Mouse (Mus musculus) heart, embryonic 14.5 days (tissue): ENCODE measurements around the gene Slc22a16. TPM values are rescaled to one million over a fixed set of nuclear protein-coding genes. Genes with fewer than 3 reads are reported as not detected.
A peak's percentile ranks its signal among the peaks of the same experiment; 100 is the strongest.
"Not testable (repeated sequence)": the region's sequence is repeated elsewhere in the genome, so short reads cannot be mapped to it uniquely, and the experiment has no call there.

Experiments
- ATAC-seq: fragments of 200-750 bp; cut with Nextera tagmentation; 2 replicates; pipeline ENCODE4 v1.8.0; 2017; ENCODE audit warnings: low read depth, moderate TSS enrichment; ENCODE audit not compliant: insufficient number of reproducible peaks, insufficient read depth, low FRiP score
- H3K27ac ChIP-seq, 2 experiments: fragments of 200-500 bp in 1 of 2; fragments of 300-500 bp in 1 of 2; sonication (generic) in 1 of 2; replicated peaks in 1 of 2; 2 replicates each; pipeline ENCODE4 v1.5.1; 2012 to 2014; ENCODE audit warnings: low read depth in 2 of 2, low read length in 2 of 2, control low read depth in 1 of 2, mild to moderate bottlenecking in 1 of 2, mixed read lengths in 1 of 2; ENCODE audit not compliant: control insufficient read depth in 1 of 2, insufficient read depth in 1 of 2
- H3K27me3 ChIP-seq: fragments of 300-500 bp; sonication (generic); 2 replicates; pipeline ENCODE4 v1.6.1; 2014; ENCODE audit warnings: mild to moderate bottlenecking, low read length, control low read depth; ENCODE audit not compliant: control insufficient read depth, insufficient read depth
- H3K36me3 ChIP-seq: fragments of 300-500 bp; sonication (generic); 2 replicates; pipeline ENCODE4 v1.6.1; 2014; ENCODE audit warnings: mild to moderate bottlenecking, control low read depth, low read length, mixed read lengths; ENCODE audit not compliant: control insufficient read depth, insufficient read depth
- H3K4me1 ChIP-seq, 2 experiments: fragments of 200-500 bp in 1 of 2; fragments of 300-500 bp in 1 of 2; sonication (generic) in 1 of 2; 2 replicates each; pipeline ENCODE4 v1.6.1; 2012 to 2014; ENCODE audit warnings: low read length in 2 of 2, control low read depth in 1 of 2, mixed read lengths in 1 of 2; ENCODE audit not compliant: control insufficient read depth in 2 of 2, insufficient read depth in 2 of 2
- H3K4me2 ChIP-seq: fragments of 300-500 bp; sonication (generic); 2 replicates; pipeline ENCODE4 v1.6.1; 2014; ENCODE audit warnings: mild to moderate bottlenecking, low read length
- H3K4me3 ChIP-seq, 2 experiments: fragments of 200-500 bp in 1 of 2; fragments of 300-500 bp in 1 of 2; sonication (generic) in 1 of 2; 2 replicates each; pipeline ENCODE4 v1.5.1; 2012 to 2014; ENCODE audit warnings: low read length in 2 of 2, mild to moderate bottlenecking in 2 of 2, control low read depth in 1 of 2, low read depth in 1 of 2, moderate library complexity in 1 of 2; ENCODE audit not compliant: control insufficient read depth in 1 of 2, insufficient read depth in 1 of 2
- H3K9ac ChIP-seq: fragments of 300-500 bp; sonication (generic); 2 replicates; pipeline ENCODE4 v1.6.1; 2014; ENCODE audit warnings: mild to moderate bottlenecking, low read length
- H3K9me3 ChIP-seq: fragments of 300-500 bp; sonication (generic); 2 replicates; pipeline ENCODE4 v1.6.1; 2016; ENCODE audit warnings: low read length, control low read depth; ENCODE audit not compliant: control insufficient read depth
- WGBS: fragments of 180-500 bp; shearing (Covaris S2); extraction: QIAGEN DNeasy Blood & Tissue Kit; methylation state at CpG from one replicate; pipeline ENCODE4 v1.1.7; 2014; 5-methylcytosine and 5-hydroxymethylcytosine counted together
- polyA plus RNA-seq: library from polyadenylated mRNA; unstranded; fragments of >200 nt; fragmentation: Nextera tagmentation; extraction: Ambion mirVana; gene quantifications from 2 replicates; pipeline ENCODE4 v1.2.1, GENCODE M21; 2014

Slc22a16 gene
- polyA plus RNA-seq, 1 experiment from 2014 or later = not detected

DNA sequence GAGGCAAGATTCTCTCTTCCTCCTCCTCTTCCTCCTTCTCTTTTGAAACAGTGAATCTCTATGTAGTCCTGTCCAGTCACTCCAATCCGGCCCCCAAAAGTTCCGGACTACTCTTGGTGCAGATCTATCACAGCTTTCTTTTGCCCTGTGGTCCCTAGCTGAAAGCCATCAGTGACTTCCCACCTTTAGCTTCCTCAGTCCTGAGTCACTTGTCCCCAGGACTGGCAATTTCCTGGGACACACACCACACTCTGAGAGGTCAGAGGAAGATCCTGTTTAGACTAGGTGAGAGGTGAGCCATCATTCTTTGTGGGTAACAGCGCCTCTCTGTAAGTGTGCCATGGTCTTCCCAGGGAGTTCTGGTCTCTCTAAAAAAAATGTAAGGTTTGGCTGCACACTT lies 43.1 kb upstream of the Slc22a16 start:
- Histone ChIP-seq H3K4me3 (no peak overlapping the region), H3K4me1 (0 out of 4 replicates have a peak, but pooled peaks cover 0 to 3% of the 10 kb centered on the region in 2 experiments), H3K9ac (no peak overlapping the region), H3K27me3 (no peaks in the 10 kb centered on the region), H3K9me3 (no peaks in the 10 kb centered on the region), H3K36me3 (no peaks in the 10 kb centered on the region), H3K27ac (no peak overlapping the region), H3K4me2 (no peak overlapping the region)
- ATAC-seq = no peak
- WGBS = 69% methylated on average over 3 of the region's 3 CpGs

- 0 out of 4 replicates have a peak, but pooled peaks cover 0 to 3% of the 10 kb centered on the region in 2 experiments for H3K4me1 ChIP-seq
- ATAC-seq = no peak
- no peaks in the 10 kb centered on the region for H3K9me3 ChIP-seq
- H3K27ac ChIP-seq = no peak overlapping the region
- WGBS = 37% methylated on average over 8 of the region's 8 CpGs
- H3K4me2 ChIP-seq = peak overlapping the region; percentile 6; the same call in 1 of the 2 replicates
- H3K9ac ChIP-seq = no peak overlapping the region
- H3K4me3 ChIP-seq = no peak overlapping the region
- H3K36me3 ChIP-seq = no peaks in the 10 kb centered on the region
- no peaks in the 10 kb centered on the region for H3K27me3 ChIP-seq
Measured at GRCm38 (mm10) chr10:40527573-40527972, 42.6 kb upstream of the Slc22a16 start.

- no peaks in the 10 kb centered on the region for H3K36me3 ChIP-seq
Measured at GRCm38 (mm10) chr10:40528668-40529067, 41.5 kb upstream of the Slc22a16 start.

DNA sequence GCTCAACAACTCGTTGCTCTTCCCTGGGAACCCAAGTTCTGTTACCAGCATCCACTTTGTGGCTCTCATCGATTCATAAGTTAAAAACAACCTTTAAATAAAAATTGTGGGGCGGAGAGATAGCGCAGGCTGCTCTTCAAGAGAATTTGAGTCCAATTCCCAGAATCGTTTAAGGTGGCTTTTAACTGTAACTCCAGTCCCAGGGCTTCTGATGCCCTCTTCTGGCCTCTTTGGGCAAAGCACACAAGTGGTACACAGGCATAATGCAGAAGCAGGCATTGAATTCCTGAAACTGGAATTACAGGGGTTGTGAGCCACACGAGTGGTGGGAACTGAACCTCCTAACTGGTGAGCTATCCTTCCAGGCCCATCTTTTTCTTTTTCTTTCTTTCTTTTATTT lies 40.5 kb upstream of the Slc22a16 start:
- ATAC-seq = no peak
- Histone ChIP-seq H3K27ac (no peak overlapping the region), H3K27me3 (no peaks in the 10 kb centered on the region), H3K4me2 (no peak overlapping the region), H3K9me3 (no peaks in the 10 kb centered on the region), H3K9ac (no peak overlapping the region), H3K4me1 (0 out of 4 replicates have a peak, but pooled peaks cover 0 to 3% of the 10 kb centered on the region in 2 experiments), H3K36me3 (no peaks in the 10 kb centered on the region), H3K4me3 (no peak overlapping the region)
- WGBS = 55% methylated on average over 6 of the region's 6 CpGs

More at GRCm38 (mm10) chr10:40528668-40529067, 41.5 kb upstream of the Slc22a16 start:
- no peaks in the 10 kb centered on the region for H3K9me3 ChIP-seq
- 0 out of 4 replicates have a peak, but pooled peaks cover 0 to 3% of the 10 kb centered on the region in 2 experiments for H3K4me1 ChIP-seq
- no peak overlapping the region for H3K27ac ChIP-seq
- H3K27me3 ChIP-seq = no peaks in the 10 kb centered on the region
- no peak for ATAC-seq
- H3K4me3 ChIP-seq = no peak overlapping the region
- no peak overlapping the region for H3K9ac ChIP-seq
- 74% methylated on average over 8 of the region's 10 CpGs for WGBS
- no peak overlapping the region for H3K4me2 ChIP-seq

- H3K27ac ChIP-seq = no peak overlapping the region
- 75% methylated on average over 3 of the region's 3 CpGs for WGBS
- ATAC-seq = no peak
Measured at GRCm38 (mm10) chr10:40530661-40531060, 39.5 kb upstream of the Slc22a16 start.

DNA sequence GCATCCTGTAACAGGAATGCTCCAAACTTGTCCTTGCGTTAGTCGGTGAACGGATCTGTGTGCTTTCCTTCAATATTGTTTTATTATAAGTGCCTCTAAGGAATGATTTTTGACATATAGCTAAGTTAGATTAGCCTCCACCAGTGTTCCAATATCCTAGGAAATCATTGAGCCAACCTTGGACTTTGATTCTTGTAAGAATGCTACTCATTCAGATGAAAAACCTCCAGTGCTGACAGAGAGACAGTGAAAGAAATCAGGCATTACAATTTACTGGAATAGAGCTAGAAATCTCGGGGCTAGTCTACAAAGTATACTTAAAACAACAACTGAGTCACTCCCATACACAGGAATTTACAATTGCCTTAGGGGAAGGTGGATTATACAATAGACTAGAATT lies 37.5 kb upstream of the Slc22a16 start:
- not testable (repeated sequence) for ATAC-seq
- WGBS = 87% methylated on average over 4 of the region's 4 CpGs

More at GRCm38 (mm10) chr10:40530661-40531060, 39.5 kb upstream of the Slc22a16 start:
- 0 out of 4 replicates have a peak, but pooled peaks cover 0 to 3% of the 10 kb centered on the region in 2 experiments for H3K4me1 ChIP-seq
- no peak overlapping the region for H3K9ac ChIP-seq
- no peaks in the 10 kb centered on the region for H3K27me3 ChIP-seq
- H3K4me3 ChIP-seq = no peak overlapping the region
- no peaks in the 10 kb centered on the region for H3K36me3 ChIP-seq
- H3K4me2 ChIP-seq = no peak overlapping the region
- no peaks in the 10 kb centered on the region for H3K9me3 ChIP-seq

GRCm38 (mm10) chr10:40541351-40541750 lies 28.8 kb upstream of the Slc22a16 start:
- Histone ChIP-seq H3K9ac (no peak overlapping the region), H3K4me2 (no peak overlapping the region), H3K9me3 (no peaks in the 10 kb centered on the region), H3K27ac (no peak overlapping the region), H3K36me3 (no peaks in the 10 kb centered on the region), H3K27me3 (no peaks in the 10 kb centered on the region), H3K4me1 (no peaks in the 10 kb centered on the region), H3K4me3 (no peak overlapping the region)
- 84% methylated on average over 6 of the region's 6 CpGs for WGBS
- ATAC-seq = no peak

More for the DNA sequence above, 37.5 kb upstream of the Slc22a16 start:
- not testable (repeated sequence) for H3K36me3 ChIP-seq, H3K4me2 ChIP-seq, H3K4me1 ChIP-seq, H3K27ac ChIP-seq, H3K4me3 ChIP-seq, H3K9me3 ChIP-seq, H3K9ac ChIP-seq, H3K27me3 ChIP-seq

DNA sequence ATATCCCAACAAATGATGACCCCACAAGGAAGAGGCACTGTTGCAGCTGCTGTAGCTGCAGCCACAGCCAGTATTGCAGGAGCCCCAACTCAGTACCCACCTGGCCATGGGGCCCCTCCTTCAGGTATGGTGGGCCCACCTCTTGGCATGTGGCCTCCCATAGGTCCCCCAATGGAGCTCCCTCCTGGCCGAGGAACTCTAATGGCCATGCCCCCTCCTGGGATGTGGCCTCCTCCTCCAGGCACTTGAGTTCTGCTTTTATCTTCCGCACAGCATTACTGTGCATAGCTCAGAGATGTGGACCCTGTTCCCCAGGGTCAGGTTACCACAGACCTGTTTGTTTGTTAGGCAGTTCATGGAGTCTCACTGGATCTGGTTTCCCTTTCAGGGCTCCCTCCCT lies 20.8 kb upstream of the Slc22a16 start:
- Histone ChIP-seq H3K27me3 (no peaks in the 10 kb centered on the region), H3K9ac (no peak overlapping the region), H3K4me3 (no peak overlapping the region), H3K4me1 (no peaks in the 10 kb centered on the region), H3K36me3 (no peaks in the 10 kb centered on the region), H3K27ac (no peak overlapping the region), H3K9me3 (no peaks in the 10 kb centered on the region), H3K4me2 (no peak overlapping the region)
- no peak for ATAC-seq
- WGBS = 28% methylated on average over 2 of the region's 2 CpGs
